Mouse (Mus musculus): ENCODE measurements around the gene Ccdc62. TPM values are rescaled to one million over a fixed set of nuclear protein-coding genes. Genes with fewer than 3 reads are reported as not detected.

Gene Ccdc62
- 9.2 and 9.5 TPM in 2 replicates for polyA plus RNA-seq (2012; rRNA removed)
- 4.0 and 6.6 TPM in 2 replicates for polyA plus RNA-seq (2014; fragmentation: Nextera tagmentation; extraction: Ambion mirVana)

- peak; percentile 97 for DNase-seq (ENCODE audit: low spot score)
- peak within 1 kb of the TSS; percentile 58 for H3K27ac ChIP-seq (replicated peaks; ENCODE audit: low read depth, low read length)
- WGBS, result under 1% methylated on average over 56 of the region's 56 CpGs
Measured at GRCm38 (mm10) chr5:123930508-123930989, at the start of gene Ccdc62. TSS of gene Ccdc62 (plus strand) at chr5:123930679.

GRCm38 (mm10) chr5:123880778-123881177, 49.7 kb upstream of the Ccdc62 start:
- H3K36me3 ChIP-seq (ENCODE audit: control insufficient read depth, insufficient read depth, low read length), result no peaks in the 10 kb centered on the region
- no peak overlapping the region for H3K9ac ChIP-seq (ENCODE audit: low read depth, low read length, severe bottlenecking)
- no peak for ATAC-seq (ENCODE audit: low FRiP score, low read depth)
- no peak for TF ChIP-seq POLR2A (IDR thresholded peaks at IDR 0.05; ENCODE audit: borderline replicate concordance, extremely low read depth, insufficient read depth, insufficient read length)
- no peak overlapping the region for H3K4me2 ChIP-seq (replicated peaks; ENCODE audit: low read depth, low read length, severe bottlenecking)
- H3K4me3 ChIP-seq (replicated peaks; ENCODE audit: low read length), result no peak overlapping the region
- peaks cover 14% of the 10 kb centered on the region for H3K4me1 ChIP-seq (ENCODE audit: control insufficient read depth, insufficient read depth, low read length)
- 80% methylated on average over 13 of the region's 14 CpGs for WGBS
- no peaks in the 10 kb centered on the region for H3K27me3 ChIP-seq (ENCODE audit: control insufficient read depth, insufficient read depth, low read length)
- H3K27ac ChIP-seq (replicated peaks; ENCODE audit: low read depth, low read length), result no peak overlapping the region
- DNase-seq (ENCODE audit: low spot score), result no peak
- H3K9me3 ChIP-seq (ENCODE audit: control insufficient read depth, low read length), result no peaks in the 10 kb centered on the region

More at GRCm38 (mm10) chr5:123930508-123930989, at the start of gene Ccdc62:
- peak; percentile 98 for ATAC-seq (ENCODE audit: low FRiP score, low read depth)
- H3K36me3 ChIP-seq (ENCODE audit: control insufficient read depth, insufficient read depth, low read length), result peaks cover 33% of the 10 kb centered on the region
- peak within 1 kb of the TSS; percentile 62 for H3K4me3 ChIP-seq (replicated peaks; ENCODE audit: low read length)
- peak; percentile 96 for TF ChIP-seq POLR2A (IDR thresholded peaks at IDR 0.05; ENCODE audit: borderline replicate concordance, extremely low read depth, insufficient read depth, insufficient read length)
- H3K4me2 ChIP-seq (replicated peaks; ENCODE audit: low read depth, low read length, severe bottlenecking), result peak within 1 kb of the TSS; percentile 61
- H3K9me3 ChIP-seq (ENCODE audit: control insufficient read depth, low read length), result no peaks in the 10 kb centered on the region
- no peaks in the 10 kb centered on the region for H3K27me3 ChIP-seq (ENCODE audit: control insufficient read depth, insufficient read depth, low read length)
- H3K9ac ChIP-seq (ENCODE audit: low read depth, low read length, severe bottlenecking), result peak within 1 kb of the TSS; percentile 83
- no peaks in the 10 kb centered on the region for H3K4me1 ChIP-seq (ENCODE audit: control insufficient read depth, insufficient read depth, low read length)

GRCm38 (mm10) chr5:123883891-123884290, 46.6 kb upstream of the Ccdc62 start:
- Histone ChIP-seq H3K4me3 (replicated peaks; ENCODE audit: low read length) (no peak overlapping the region), H3K27ac (replicated peaks; ENCODE audit: low read depth, low read length) (no peak overlapping the region), H3K9ac (ENCODE audit: low read depth, low read length, severe bottlenecking) (no peak overlapping the region), H3K4me1 (ENCODE audit: control insufficient read depth, insufficient read depth, low read length) (peaks cover 6% of the 10 kb centered on the region; the same call in 1 of the 2 replicates), H3K36me3 (ENCODE audit: control insufficient read depth, insufficient read depth, low read length) (no peaks in the 10 kb centered on the region), H3K9me3 (ENCODE audit: control insufficient read depth, low read length) (no peaks in the 10 kb centered on the region), H3K27me3 (ENCODE audit: control insufficient read depth, insufficient read depth, low read length) (no peaks in the 10 kb centered on the region), H3K4me2 (replicated peaks; ENCODE audit: low read depth, low read length, severe bottlenecking) (no peak overlapping the region)
- ATAC-seq (ENCODE audit: low FRiP score, low read depth) (no peak), DNase-seq (ENCODE audit: low spot score) (no peak)
- 75% methylated on average over 7 of the region's 7 CpGs for WGBS
- no peak for TF ChIP-seq POLR2A (IDR thresholded peaks at IDR 0.05; ENCODE audit: borderline replicate concordance, extremely low read depth, insufficient read depth, insufficient read length)

GRCm38 (mm10) chr5:123884332-123884731, 46.1 kb upstream of the Ccdc62 start:
- WGBS, result 84% methylated on average over 10 of the region's 10 CpGs
- ATAC-seq (ENCODE audit: low FRiP score, low read depth) (no peak), DNase-seq (ENCODE audit: low spot score) (no peak)
- Histone ChIP-seq H3K9ac (ENCODE audit: low read depth, low read length, severe bottlenecking) (no peak overlapping the region), H3K4me1 (ENCODE audit: control insufficient read depth, insufficient read depth, low read length) (peaks cover 6% of the 10 kb centered on the region; the same call in 1 of the 2 replicates), H3K4me2 (replicated peaks; ENCODE audit: low read depth, low read length, severe bottlenecking) (no peak overlapping the region), H3K27me3 (ENCODE audit: control insufficient read depth, insufficient read depth, low read length) (no peaks in the 10 kb centered on the region), H3K9me3 (ENCODE audit: control insufficient read depth, low read length) (no peaks in the 10 kb centered on the region), H3K27ac (replicated peaks; ENCODE audit: low read depth, low read length) (no peak overlapping the region), H3K4me3 (replicated peaks; ENCODE audit: low read length) (no peak overlapping the region), H3K36me3 (ENCODE audit: control insufficient read depth, insufficient read depth, low read length) (no peaks in the 10 kb centered on the region)
- TF ChIP-seq POLR2A (IDR thresholded peaks at IDR 0.05; ENCODE audit: borderline replicate concordance, extremely low read depth, insufficient read depth, insufficient read length), result no peak

GRCm38 (mm10) chr5:123886365-123886764, 44.1 kb upstream of the Ccdc62 start:
- H3K4me2 ChIP-seq (replicated peaks; ENCODE audit: low read depth, low read length, severe bottlenecking), result no peak overlapping the region
- H3K27me3 ChIP-seq (ENCODE audit: control insufficient read depth, insufficient read depth, low read length), result no peaks in the 10 kb centered on the region
- no peak for ATAC-seq (ENCODE audit: low FRiP score, low read depth)
- no peaks in the 10 kb centered on the region for H3K36me3 ChIP-seq (ENCODE audit: control insufficient read depth, insufficient read depth, low read length)
- no peaks in the 10 kb centered on the region for H3K4me1 ChIP-seq (ENCODE audit: control insufficient read depth, insufficient read depth, low read length)
- no peak overlapping the region for H3K27ac ChIP-seq (replicated peaks; ENCODE audit: low read depth, low read length)
- no peak overlapping the region for H3K9ac ChIP-seq (ENCODE audit: low read depth, low read length, severe bottlenecking)
- DNase-seq (ENCODE audit: low spot score), result no peak
- no peaks in the 10 kb centered on the region for H3K9me3 ChIP-seq (ENCODE audit: control insufficient read depth, low read length)
- 81% methylated on average over 3 of the region's 3 CpGs for WGBS
- no peak overlapping the region for H3K4me3 ChIP-seq (replicated peaks; ENCODE audit: low read length)
- no peak for TF ChIP-seq POLR2A (IDR thresholded peaks at IDR 0.05; ENCODE audit: borderline replicate concordance, extremely low read depth, insufficient read depth, insufficient read length)
